Mouse (Mus musculus): ENCODE measurements around the gene Lsr. TPM values are rescaled to one million over a fixed set of nuclear protein-coding genes. Genes with fewer than 3 reads are reported as not detected.
A peak's percentile ranks its signal among the peaks of the same experiment; 100 is the strongest.

Gene Lsr
- 25.6 and 26.2 TPM in 2 replicates for polyA plus RNA-seq (2016; fragmentation: Nextera tagmentation; extraction: Ambion mirVana)

DNA sequence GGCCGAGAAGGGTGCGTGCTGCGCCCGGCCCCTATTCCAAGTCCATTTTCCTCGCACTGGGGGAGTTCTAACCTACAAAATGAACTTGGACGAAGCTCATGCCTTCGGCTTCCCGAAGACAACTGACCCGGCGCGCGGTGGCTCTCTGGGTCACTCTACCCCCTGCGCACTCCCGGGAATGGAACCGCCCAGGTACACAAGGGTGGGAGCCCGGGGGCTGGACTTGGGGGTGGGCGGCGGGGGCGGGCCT lies at the start of gene Lsr:
Lsr (minus strand) TSS at position 214 of the 250 bp plus-strand sequence.
- Histone ChIP-seq H3K4me3 (peak within 1 kb of the TSS; percentile 39), H3K9me3 (no peaks in the 10 kb centered on the region), H3K4me1 (peaks cover 4% of the 10 kb centered on the region; the same call in 1 of the 2 replicates), H3K4me2 (replicated peaks) (peak within 1 kb of the TSS; percentile 58), H3K27me3 (peaks cover 23% of the 10 kb centered on the region), H3K27ac (no peak within 1 kb of the TSS), H3K9ac (peak within 1 kb of the TSS; percentile 25; the same call in 1 of the 2 replicates), H3K36me3 (no peaks in the 10 kb centered on the region)
- under 1% methylated on average over 19 of the region's 19 CpGs for WGBS
- ATAC-seq (ENCODE audit: insufficient number of reproducible peaks, insufficient read depth, low FRiP score, low TSS enrichment), result peak; percentile 69

DNA sequence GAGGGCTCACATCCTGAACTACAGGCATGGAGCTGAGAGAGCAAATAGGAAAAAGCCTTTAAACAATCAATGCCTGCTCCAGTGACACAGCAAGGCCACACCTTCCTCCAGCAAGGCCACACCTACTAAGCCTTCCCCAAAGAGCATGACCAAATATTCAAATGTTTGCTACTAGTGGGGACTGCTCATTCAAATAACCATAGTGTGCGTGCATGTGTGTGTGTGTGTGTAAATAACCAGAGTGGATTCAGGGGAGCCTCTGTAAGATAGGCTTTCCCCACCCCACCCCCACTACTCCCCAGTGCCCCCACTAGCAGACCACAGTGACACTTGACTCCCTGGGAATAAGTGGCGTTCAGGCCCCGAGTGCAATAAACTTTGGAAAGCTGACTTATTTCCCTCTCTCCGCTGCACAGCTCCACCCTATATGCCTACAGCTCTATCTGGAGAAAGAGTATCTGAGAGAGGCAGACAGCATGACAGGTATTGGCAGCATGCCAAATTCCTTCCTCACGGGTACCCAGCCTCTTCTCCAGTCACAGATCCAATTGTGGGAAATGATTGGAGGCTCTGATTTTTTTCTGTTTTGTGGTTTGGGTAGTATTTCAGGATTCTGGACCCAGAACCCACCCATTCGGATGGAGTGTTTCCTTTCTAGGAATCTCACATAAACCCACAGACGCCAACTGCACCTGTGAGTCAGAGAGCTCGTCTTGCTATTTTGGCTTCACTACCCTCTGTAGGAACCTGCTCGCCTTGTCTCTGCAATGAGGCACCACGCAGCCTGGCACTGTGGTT lies 44.0 kb upstream of the Lsr start:
- no peak overlapping the region for H3K4me3 ChIP-seq

DNA sequence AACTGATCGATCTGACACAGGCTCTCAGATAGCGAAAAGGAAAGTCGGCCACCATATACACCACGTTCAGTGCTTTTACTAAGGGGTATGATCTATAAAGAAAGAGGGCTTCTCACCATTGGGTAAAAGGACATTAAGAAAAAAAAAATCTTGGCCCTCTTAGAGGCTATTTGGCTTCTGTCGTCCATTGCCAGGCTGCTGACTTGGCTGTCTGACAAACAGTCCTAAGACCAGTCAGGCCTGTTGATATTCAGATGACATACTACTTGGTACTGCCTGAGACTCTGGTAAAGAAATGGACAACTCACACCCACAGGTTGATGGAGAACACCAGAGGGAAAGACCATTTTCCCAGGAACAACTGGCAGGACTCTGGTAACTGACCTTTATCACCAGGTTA lies 39.7 kb upstream of the Lsr start:
- Histone ChIP-seq H3K27ac (no peak overlapping the region), H3K4me3 (no peak overlapping the region), H3K27me3 (no peaks in the 10 kb centered on the region), H3K36me3 (no peaks in the 10 kb centered on the region), H3K4me1 (peaks cover 15% of the 10 kb centered on the region), H3K9me3 (no peaks in the 10 kb centered on the region), H3K9ac (no peak overlapping the region), H3K4me2 (replicated peaks) (no peak overlapping the region)
- no peak for ATAC-seq (ENCODE audit: insufficient number of reproducible peaks, insufficient read depth, low FRiP score, low TSS enrichment)
- 83% methylated on average over 5 of the region's 5 CpGs for WGBS

More for the DNA sequence above, 44.0 kb upstream of the Lsr start:
- peak; percentile 86 for ATAC-seq (ENCODE audit: insufficient number of reproducible peaks, insufficient read depth, low FRiP score, low TSS enrichment)
- Histone ChIP-seq H3K9me3 (no peaks in the 10 kb centered on the region), H3K4me2 (replicated peaks) (peak overlapping the region; percentile 15; the same call in 1 of the 2 replicates), H3K27me3 (no peaks in the 10 kb centered on the region), H3K4me1 (peaks cover 15% of the 10 kb centered on the region), H3K27ac (peak overlapping the region; percentile 64), H3K9ac (no peak overlapping the region), H3K36me3 (no peaks in the 10 kb centered on the region)
- WGBS, result 33% methylated on average over 10 of the region's 10 CpGs

DNA sequence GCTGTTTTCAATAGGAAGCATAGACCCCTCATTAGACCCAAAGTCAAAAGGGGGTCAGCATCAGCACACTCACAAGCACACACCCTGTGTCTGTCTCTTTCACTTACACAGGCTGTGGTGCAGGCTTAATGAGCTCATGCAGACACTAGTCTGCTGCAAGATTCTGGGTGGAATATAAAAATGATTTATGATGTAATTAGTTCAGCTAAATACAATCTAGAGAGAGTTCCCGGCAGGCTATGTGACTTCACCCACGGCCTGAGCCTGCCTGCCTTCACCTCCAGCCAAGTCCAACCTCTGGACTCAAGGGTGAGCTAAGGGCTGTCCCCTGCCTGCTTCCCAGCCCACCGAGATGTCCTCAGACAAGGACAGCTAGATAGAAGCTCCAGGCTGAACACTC lies 35.6 kb upstream of the Lsr start:
- no peaks in the 10 kb centered on the region for H3K36me3 ChIP-seq
- no peaks in the 10 kb centered on the region for H3K27me3 ChIP-seq
- H3K9me3 ChIP-seq, result no peaks in the 10 kb centered on the region
- H3K4me3 ChIP-seq, result no peak overlapping the region
- no peak for ATAC-seq (ENCODE audit: insufficient number of reproducible peaks, insufficient read depth, low FRiP score, low TSS enrichment)
- H3K4me2 ChIP-seq (replicated peaks), result no peak overlapping the region
- no peak overlapping the region for H3K9ac ChIP-seq
- WGBS, result 73% methylated on average over 3 of the region's 3 CpGs
- no peaks in the 10 kb centered on the region for H3K4me1 ChIP-seq
- H3K27ac ChIP-seq, result no peak overlapping the region

DNA sequence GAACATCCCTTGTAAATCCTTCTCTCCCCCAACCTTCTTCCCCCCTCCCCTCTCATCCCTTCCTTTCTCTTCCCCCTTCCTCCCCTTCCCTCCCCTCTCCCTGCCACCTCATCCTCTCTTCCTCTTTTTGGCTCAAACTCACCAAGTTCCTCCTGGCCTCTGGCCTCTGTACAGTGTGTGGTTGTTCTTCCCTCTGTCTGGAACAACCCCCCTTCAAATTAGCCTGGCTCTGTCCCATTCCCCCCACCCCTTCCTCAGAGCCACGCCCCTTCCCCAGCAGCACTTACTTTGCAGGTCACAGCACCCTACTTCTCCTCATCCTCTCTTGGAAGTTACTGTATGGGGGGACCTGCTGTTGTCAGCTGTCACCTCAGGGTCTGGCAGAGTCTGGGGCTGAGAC lies 34.9 kb upstream of the Lsr start:
- Histone ChIP-seq H3K27ac (no peak overlapping the region), H3K36me3 (no peaks in the 10 kb centered on the region), H3K4me3 (no peak overlapping the region), H3K27me3 (no peaks in the 10 kb centered on the region), H3K9ac (no peak overlapping the region), H3K4me1 (no peaks in the 10 kb centered on the region), H3K9me3 (no peaks in the 10 kb centered on the region), H3K4me2 (replicated peaks) (no peak overlapping the region)
- no peak for ATAC-seq (ENCODE audit: insufficient number of reproducible peaks, insufficient read depth, low FRiP score, low TSS enrichment)
- WGBS, result 52% methylated on average over 1 of the region's 1 CpGs

DNA sequence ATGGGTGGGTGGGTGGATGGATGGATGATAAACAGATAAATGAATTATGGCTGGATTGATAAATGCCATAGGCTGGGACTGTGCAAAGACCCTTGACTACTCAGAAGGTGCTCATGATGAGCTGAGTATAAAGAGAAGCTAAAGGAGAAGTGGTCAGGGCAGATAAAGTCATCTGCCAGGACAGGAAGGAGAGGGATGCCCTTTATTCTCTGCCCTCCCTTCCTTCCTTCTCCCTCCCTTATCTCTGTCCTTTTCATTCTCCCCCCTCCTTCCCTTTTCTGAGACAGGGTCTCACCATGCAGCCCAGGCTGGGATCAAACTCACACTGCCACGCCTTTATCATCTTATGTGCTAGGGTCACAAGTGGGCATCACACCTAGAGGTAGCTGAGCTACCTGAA lies 34.5 kb upstream of the Lsr start:
- Histone ChIP-seq H3K9me3 (no peaks in the 10 kb centered on the region), H3K4me3 (no peak overlapping the region), H3K9ac (no peak overlapping the region), H3K27me3 (no peaks in the 10 kb centered on the region), H3K36me3 (no peaks in the 10 kb centered on the region), H3K4me1 (no peaks in the 10 kb centered on the region), H3K4me2 (replicated peaks) (no peak overlapping the region), H3K27ac (no peak overlapping the region)
- ATAC-seq (ENCODE audit: insufficient number of reproducible peaks, insufficient read depth, low FRiP score, low TSS enrichment), result no peak
- WGBS, result 76% methylated on average over 1 of the region's 1 CpGs

DNA sequence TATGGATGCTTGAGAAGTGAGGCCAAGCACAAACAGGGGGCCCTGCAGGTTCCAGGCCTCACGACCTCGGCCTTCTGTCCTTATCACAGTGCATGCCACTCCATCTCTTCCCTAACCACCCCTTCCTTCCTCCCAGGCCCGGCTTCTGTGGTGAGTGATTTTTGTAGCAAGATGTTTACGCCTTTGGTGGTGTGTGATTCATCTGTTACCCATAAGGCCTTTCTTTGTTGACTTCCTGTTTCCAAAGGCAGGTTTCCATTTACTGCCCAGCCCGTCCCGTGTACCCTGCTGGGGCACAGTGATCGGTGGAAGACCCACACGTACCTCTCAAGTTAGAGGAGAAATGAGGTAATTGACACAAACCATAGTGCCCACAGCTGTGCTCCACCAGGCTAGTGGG lies 29.4 kb upstream of the Lsr start:
- Histone ChIP-seq H3K9me3 (no peaks in the 10 kb centered on the region), H3K27ac (no peak overlapping the region), H3K27me3 (no peaks in the 10 kb centered on the region), H3K4me3 (no peak overlapping the region), H3K9ac (no peak overlapping the region), H3K4me2 (replicated peaks) (no peak overlapping the region), H3K4me1 (peaks cover 12% of the 10 kb centered on the region), H3K36me3 (no peaks in the 10 kb centered on the region)
- 75% methylated on average over 8 of the region's 8 CpGs for WGBS
- ATAC-seq (ENCODE audit: insufficient number of reproducible peaks, insufficient read depth, low FRiP score, low TSS enrichment), result no peak

DNA sequence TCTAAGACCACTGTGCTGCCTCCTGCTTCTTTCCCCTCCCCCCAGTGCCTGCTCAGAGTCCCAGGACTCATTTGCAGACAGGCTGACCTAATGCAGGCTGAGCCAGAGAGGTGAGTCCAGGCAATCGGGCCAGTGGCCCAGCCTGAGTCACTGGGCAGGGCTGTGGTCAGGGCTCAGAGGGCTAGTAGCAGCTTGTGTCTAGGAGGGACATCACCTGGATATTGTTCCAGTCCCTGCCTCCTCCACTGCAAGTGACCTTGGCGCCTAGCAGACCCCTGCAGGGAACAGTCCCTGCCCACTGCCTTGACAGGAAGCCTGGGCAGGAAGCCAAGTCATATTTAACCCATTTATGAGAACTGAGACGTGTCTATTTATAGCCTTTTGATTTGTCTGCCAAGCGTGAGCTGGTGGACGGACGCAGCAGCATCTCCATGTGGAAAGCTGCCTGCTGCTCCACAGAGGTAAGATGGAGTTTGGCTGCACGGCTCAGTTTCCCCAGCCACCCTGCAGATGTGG lies 27.3 kb upstream of the Lsr start:
- no peaks in the 10 kb centered on the region for H3K27me3 ChIP-seq
- H3K4me2 ChIP-seq (replicated peaks), result 0 out of 2 replicates have a peak overlapping the region, but pooled peaks have one; percentile 1
- H3K27ac ChIP-seq, result 0 out of 2 replicates have a peak overlapping the region, but pooled peaks have one; percentile 41
- peaks cover 12% of the 10 kb centered on the region for H3K4me1 ChIP-seq
- peak; percentile 68 for ATAC-seq (ENCODE audit: insufficient number of reproducible peaks, insufficient read depth, low FRiP score, low TSS enrichment)
- peaks cover 6% of the 10 kb centered on the region; the same call in 1 of the 2 replicates for H3K9me3 ChIP-seq
- 22% methylated on average over 7 of the region's 7 CpGs for WGBS
- no peak overlapping the region for H3K9ac ChIP-seq
- no peak overlapping the region for H3K4me3 ChIP-seq
- no peaks in the 10 kb centered on the region for H3K36me3 ChIP-seq

DNA sequence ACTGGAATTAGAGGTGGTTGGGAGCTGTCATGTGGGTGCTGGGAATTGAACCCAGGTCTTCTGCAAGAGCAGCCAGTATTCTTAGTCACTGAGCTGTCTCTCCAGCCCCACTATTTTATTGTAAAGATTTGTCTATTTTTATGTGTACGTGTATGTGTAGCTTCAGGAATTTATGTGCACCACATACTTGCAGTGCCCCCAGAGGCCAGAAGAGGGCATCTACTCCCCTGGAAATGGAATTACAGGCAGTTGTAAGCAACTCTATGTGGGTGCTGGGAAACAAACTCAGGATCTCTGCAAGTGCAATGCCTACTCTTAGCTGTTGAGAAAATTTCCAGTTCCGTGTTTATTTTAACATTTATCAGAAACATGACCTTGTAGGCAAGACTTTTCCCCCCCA lies 23.2 kb upstream of the Lsr start:
- Histone ChIP-seq H3K9me3 (peaks cover 6% of the 10 kb centered on the region; the same call in 1 of the 2 replicates), H3K4me3 (no peak overlapping the region), H3K4me1 (peaks cover 12% of the 10 kb centered on the region), H3K36me3 (no peaks in the 10 kb centered on the region), H3K9ac (no peak overlapping the region), H3K4me2 (replicated peaks) (no peak overlapping the region), H3K27me3 (no peaks in the 10 kb centered on the region), H3K27ac (no peak overlapping the region)
- ATAC-seq (ENCODE audit: insufficient number of reproducible peaks, insufficient read depth, low FRiP score, low TSS enrichment), result no peak
- WGBS, result 93% methylated on average over 2 of the region's 2 CpGs

DNA sequence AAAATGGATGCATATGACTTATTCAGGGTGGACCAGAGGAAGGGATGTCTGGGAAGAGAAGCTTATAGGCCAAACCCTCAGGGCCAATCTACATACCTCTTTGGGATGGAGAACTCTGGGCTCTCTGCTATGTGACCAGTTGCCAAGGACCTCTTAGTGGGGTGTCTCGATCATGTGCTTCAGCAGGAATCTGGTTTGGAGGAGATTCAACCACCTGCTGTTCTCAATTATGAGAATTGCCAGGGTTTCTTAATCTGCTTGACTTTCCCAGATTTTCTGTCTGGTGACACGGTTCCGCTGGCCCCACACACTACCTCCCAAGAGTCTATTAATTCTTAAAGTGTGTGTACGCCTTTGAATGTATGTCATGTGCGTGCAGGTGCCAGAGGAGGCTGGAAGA lies 20.7 kb upstream of the Lsr start:
- H3K36me3 ChIP-seq, result no peaks in the 10 kb centered on the region
- H3K4me3 ChIP-seq, result no peak overlapping the region
- H3K27ac ChIP-seq, result no peak overlapping the region
- peaks cover 6% of the 10 kb centered on the region; the same call in 1 of the 2 replicates for H3K9me3 ChIP-seq
- H3K27me3 ChIP-seq, result no peaks in the 10 kb centered on the region
- no peak for ATAC-seq (ENCODE audit: insufficient number of reproducible peaks, insufficient read depth, low FRiP score, low TSS enrichment)
- no peak overlapping the region for H3K9ac ChIP-seq
- WGBS, result 77% methylated on average over 5 of the region's 5 CpGs
- H3K4me1 ChIP-seq, result no peaks in the 10 kb centered on the region
- H3K4me2 ChIP-seq (replicated peaks), result no peak overlapping the region

DNA sequence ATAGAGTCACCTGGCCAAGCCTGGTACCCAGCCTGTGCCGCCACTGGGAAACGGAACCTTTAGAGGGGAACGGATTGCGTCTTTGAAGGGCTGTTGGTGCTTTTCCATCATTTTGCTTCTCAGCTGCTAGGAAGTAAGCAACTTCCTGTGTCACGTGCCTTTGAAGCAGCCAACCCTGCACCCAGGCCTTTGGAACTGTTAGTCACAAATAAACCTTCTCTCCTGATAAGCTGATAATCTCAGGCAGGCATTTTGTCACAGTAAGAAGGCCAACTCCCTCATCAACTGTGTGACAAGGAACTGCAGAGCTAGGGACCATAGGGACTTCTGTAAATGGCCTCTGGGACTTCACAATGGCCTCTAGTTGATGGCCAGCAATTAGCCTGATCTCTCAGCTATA lies 18.9 kb upstream of the Lsr start:
- WGBS, result 81% methylated on average over 5 of the region's 5 CpGs
- Histone ChIP-seq H3K27ac (no peak overlapping the region), H3K4me1 (no peaks in the 10 kb centered on the region), H3K4me2 (replicated peaks) (no peak overlapping the region), H3K27me3 (no peaks in the 10 kb centered on the region), H3K9ac (no peak overlapping the region), H3K9me3 (peaks cover 6% of the 10 kb centered on the region; the same call in 1 of the 2 replicates), H3K36me3 (no peaks in the 10 kb centered on the region), H3K4me3 (no peak overlapping the region)
- ATAC-seq (ENCODE audit: insufficient number of reproducible peaks, insufficient read depth, low FRiP score, low TSS enrichment), result no peak

DNA sequence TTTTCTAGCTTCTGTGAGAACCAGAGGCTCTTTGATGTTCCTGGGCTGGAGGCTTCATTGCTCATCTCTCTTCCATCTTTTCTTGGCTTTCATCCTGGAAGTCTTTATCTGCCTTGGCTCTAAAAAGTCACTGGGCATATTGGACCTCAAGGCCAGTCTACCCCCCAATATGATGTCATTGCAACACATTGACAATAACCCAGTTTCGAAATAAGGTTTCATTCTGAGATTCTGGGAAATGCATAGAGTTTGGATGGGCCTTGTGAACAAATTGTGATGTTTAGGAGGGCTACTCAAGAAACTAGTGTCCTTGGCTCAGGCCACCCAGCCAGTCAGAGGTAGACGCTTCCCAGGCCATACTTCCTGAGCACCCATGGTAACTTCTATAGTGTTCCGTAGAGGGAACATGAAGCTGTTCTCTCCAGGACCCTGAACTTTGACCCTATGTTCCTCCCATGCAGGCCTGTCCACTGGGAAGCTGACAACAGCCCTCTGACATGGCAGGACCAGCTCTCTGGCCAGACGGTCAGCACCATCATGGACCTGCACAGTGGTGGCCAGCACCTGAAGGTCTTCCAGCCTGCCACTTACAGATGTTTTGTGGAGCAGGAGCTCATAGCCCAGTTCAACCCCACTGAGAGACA lies 15.4 kb upstream of the Lsr start:
- no peak overlapping the region for H3K4me2 ChIP-seq (replicated peaks)
- WGBS, result 84% methylated on average over 4 of the region's 4 CpGs
- H3K9me3 ChIP-seq, result no peaks in the 10 kb centered on the region
- H3K27me3 ChIP-seq, result no peaks in the 10 kb centered on the region
- H3K4me1 ChIP-seq, result no peaks in the 10 kb centered on the region
- no peaks in the 10 kb centered on the region for H3K36me3 ChIP-seq
- no peak overlapping the region for H3K4me3 ChIP-seq
- no peak overlapping the region for H3K9ac ChIP-seq
- no peak overlapping the region for H3K27ac ChIP-seq
- no peak for ATAC-seq (ENCODE audit: insufficient number of reproducible peaks, insufficient read depth, low FRiP score, low TSS enrichment)

Measured in embryonic facial prominence, embryonic 12.5 days (tissue).